Mouse (Mus musculus): ENCODE results near the gene Arhgap28. TPM values are rescaled to one million over a fixed set of nuclear protein-coding genes. Genes with fewer than 3 reads are reported as not detected.

Gene Arhgap28
- polyA plus RNA-seq, 1 experiment from 2014 or later: 11.5 TPM

DNA sequence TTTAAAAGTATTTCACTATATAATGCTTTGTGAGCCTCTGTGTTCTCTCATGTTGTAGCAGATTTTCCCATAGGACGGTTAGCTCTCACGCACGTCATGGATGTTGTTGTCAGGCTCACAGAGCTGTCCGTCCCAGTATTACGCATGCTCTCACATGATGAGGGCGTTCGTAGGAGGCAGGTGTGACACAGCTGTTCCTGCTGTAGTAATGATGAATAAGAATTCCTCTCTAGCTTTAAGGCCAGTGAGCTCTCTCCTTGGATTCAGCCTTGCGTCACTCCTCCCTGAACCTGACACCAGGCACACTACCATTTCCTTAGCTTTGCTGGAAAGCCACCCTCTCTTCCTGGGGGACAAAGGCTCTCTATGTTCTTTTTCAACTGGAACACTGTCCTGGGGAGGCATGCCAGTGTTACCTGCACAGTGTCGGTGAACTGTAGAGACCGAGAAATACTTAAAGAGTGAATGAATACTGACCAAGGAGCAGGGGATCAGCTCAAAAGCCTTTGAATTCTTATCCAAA lies 96.3 kb downstream of the Arhgap28 start:
- no peak overlapping the region for H3K27ac ChIP-seq
- no peak for ATAC-seq (replicated peaks; ENCODE audit: low FRiP score, low read depth)
- no peaks in the 10 kb centered on the region for H3K4me1 ChIP-seq (replicated peaks; ENCODE audit: insufficient read depth, low read length)
- H3K36me3 ChIP-seq (ENCODE audit: insufficient read depth, low read length): no peaks in the 10 kb centered on the region
- no peak overlapping the region for H3K4me2 ChIP-seq (ENCODE audit: low read length)
- no peak overlapping the region for H3K4me3 ChIP-seq (replicated peaks; ENCODE audit: low read depth, low read length)
- H3K9ac ChIP-seq (ENCODE audit: low read depth, low read length): no peak overlapping the region
- no peak for TF ChIP-seq CTCF (IDR thresholded peaks at IDR 0.05; ENCODE audit: low read depth)
- DNase-seq (ENCODE audit: low spot score): no peak
- H3K27me3 ChIP-seq (ENCODE audit: insufficient read depth, low read length): no peaks in the 10 kb centered on the region
- WGBS: 79% methylated on average over 10 of the region's 10 CpGs
- H3K9me3 ChIP-seq (replicated peaks; ENCODE audit: low read length): no peaks in the 10 kb centered on the region

DNA sequence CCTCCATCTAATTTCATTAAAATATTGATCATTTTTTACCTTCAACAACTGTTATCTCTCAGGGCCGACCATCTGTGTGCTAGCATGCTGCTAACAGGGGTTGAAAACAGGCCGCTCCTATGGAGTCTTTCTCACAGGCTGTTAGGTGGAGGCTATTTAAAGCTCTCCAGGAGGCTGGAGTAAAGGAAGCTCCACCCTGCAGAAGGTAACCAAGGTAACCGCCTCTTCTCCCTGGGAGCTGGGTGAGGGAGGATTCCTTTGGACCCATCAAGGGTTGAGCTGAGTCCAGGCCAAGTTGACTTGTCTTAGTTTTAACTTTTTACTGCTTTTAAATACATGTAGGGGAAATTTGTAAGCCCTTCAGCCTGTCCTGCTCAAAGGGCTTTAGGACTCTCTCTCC lies 97.7 kb downstream of the Arhgap28 start:
- H3K27me3 ChIP-seq (ENCODE audit: insufficient read depth, low read length): no peaks in the 10 kb centered on the region
- no peak overlapping the region for H3K4me2 ChIP-seq (ENCODE audit: low read length)
- ATAC-seq (replicated peaks; ENCODE audit: low FRiP score, low read depth) (no peak), DNase-seq (ENCODE audit: low spot score) (no peak)
- 74% methylated on average over 3 of the region's 3 CpGs for WGBS
- TF ChIP-seq CTCF (IDR thresholded peaks at IDR 0.05; ENCODE audit: low read depth): no peak
- H3K4me1 ChIP-seq (replicated peaks; ENCODE audit: insufficient read depth, low read length): no peaks in the 10 kb centered on the region
- no peak overlapping the region for H3K27ac ChIP-seq
- H3K9me3 ChIP-seq (replicated peaks; ENCODE audit: low read length): no peaks in the 10 kb centered on the region
- no peak overlapping the region for H3K4me3 ChIP-seq (replicated peaks; ENCODE audit: low read depth, low read length)
- H3K9ac ChIP-seq (ENCODE audit: low read depth, low read length): no peak overlapping the region
- H3K36me3 ChIP-seq (ENCODE audit: insufficient read depth, low read length): no peaks in the 10 kb centered on the region

GRCm38 (mm10) chr17:67904315-67904944 lies 99.5 kb downstream of the Arhgap28 start:
- TF ChIP-seq CTCF (IDR thresholded peaks at IDR 0.05; ENCODE audit: low read depth): no peak
- no peaks in the 10 kb centered on the region for H3K4me1 ChIP-seq (replicated peaks; ENCODE audit: insufficient read depth, low read length)
- no peak overlapping the region for H3K27ac ChIP-seq
- 79% methylated on average over 14 of the region's 14 CpGs for WGBS
- H3K9me3 ChIP-seq (replicated peaks; ENCODE audit: low read length): no peaks in the 10 kb centered on the region
- H3K27me3 ChIP-seq (ENCODE audit: insufficient read depth, low read length): no peaks in the 10 kb centered on the region
- H3K4me3 ChIP-seq (replicated peaks; ENCODE audit: low read depth, low read length): no peak overlapping the region
- no peak for DNase-seq (ENCODE audit: low spot score)
- no peak for ATAC-seq (replicated peaks; ENCODE audit: low FRiP score, low read depth)
- H3K9ac ChIP-seq (ENCODE audit: low read depth, low read length): no peak overlapping the region
- no peak overlapping the region for H3K4me2 ChIP-seq (ENCODE audit: low read length)
- no peaks in the 10 kb centered on the region for H3K36me3 ChIP-seq (ENCODE audit: insufficient read depth, low read length)

DNA sequence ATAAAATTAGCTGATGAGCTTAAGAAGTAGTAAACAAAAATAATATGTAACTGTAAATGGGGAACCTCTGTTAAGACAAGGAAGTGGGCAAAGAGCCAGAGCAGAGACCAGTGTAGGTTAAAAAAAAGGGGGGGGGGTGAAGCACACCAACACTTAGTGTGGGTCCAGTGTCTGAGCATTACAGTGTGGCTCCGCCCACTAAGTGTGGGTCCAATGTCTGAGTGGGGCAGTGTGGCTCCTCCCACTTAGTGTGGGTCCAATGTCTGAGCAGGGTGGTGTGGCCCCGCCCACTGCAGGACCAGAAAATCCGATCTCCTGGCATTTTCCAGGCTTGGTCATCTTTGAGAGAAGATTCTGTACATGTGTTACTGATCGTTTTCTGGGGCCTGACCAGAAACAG lies 101.1 kb downstream of the Arhgap28 start:
- Histone ChIP-seq H3K4me3 (replicated peaks; ENCODE audit: low read depth, low read length) (no peak overlapping the region), H3K4me2 (ENCODE audit: low read length) (no peak overlapping the region), H3K36me3 (ENCODE audit: insufficient read depth, low read length) (no peaks in the 10 kb centered on the region), H3K27ac (no peak overlapping the region), H3K27me3 (ENCODE audit: insufficient read depth, low read length) (no peaks in the 10 kb centered on the region), H3K9me3 (replicated peaks; ENCODE audit: low read length) (no peaks in the 10 kb centered on the region), H3K4me1 (replicated peaks; ENCODE audit: insufficient read depth, low read length) (no peaks in the 10 kb centered on the region), H3K9ac (ENCODE audit: low read depth, low read length) (no peak overlapping the region)
- peak; percentile 15 for DNase-seq (ENCODE audit: low spot score)
- no peak for TF ChIP-seq CTCF (IDR thresholded peaks at IDR 0.05; ENCODE audit: low read depth)
- ATAC-seq (replicated peaks; ENCODE audit: low FRiP score, low read depth): peak; percentile 72
- 84% methylated on average over 4 of the region's 4 CpGs for WGBS

DNA sequence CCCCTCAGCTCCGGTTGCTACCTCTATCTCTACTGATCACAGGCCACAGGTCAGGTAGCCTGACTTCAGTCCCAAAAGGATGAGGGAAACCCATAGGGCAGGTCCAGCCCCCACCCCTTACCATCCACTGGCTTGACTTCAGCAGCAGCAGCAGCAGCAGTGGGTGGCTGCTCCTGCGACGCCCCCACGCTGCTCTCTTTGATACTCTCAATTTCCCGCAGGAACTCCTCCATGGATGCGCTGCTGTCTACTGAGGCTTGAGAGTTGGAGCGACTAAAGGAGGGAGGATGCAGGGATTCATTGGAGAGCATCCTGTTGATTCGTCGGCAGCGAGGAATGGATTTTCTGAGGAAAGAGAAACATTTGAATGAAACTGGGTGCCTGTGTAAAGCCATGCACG lies 102.8 kb downstream of the Arhgap28 start:
- no peak for ATAC-seq (replicated peaks; ENCODE audit: low FRiP score, low read depth)
- H3K36me3 ChIP-seq (ENCODE audit: insufficient read depth, low read length): no peaks in the 10 kb centered on the region
- WGBS: 46% methylated on average over 11 of the region's 11 CpGs
- no peak for TF ChIP-seq CTCF (IDR thresholded peaks at IDR 0.05; ENCODE audit: low read depth)
- no peak overlapping the region for H3K27ac ChIP-seq
- no peaks in the 10 kb centered on the region for H3K27me3 ChIP-seq (ENCODE audit: insufficient read depth, low read length)
- no peak overlapping the region for H3K4me3 ChIP-seq (replicated peaks; ENCODE audit: low read depth, low read length)
- H3K9me3 ChIP-seq (replicated peaks; ENCODE audit: low read length): no peaks in the 10 kb centered on the region
- DNase-seq (ENCODE audit: low spot score): peak; percentile 18
- H3K9ac ChIP-seq (ENCODE audit: low read depth, low read length): no peak overlapping the region
- no peaks in the 10 kb centered on the region for H3K4me1 ChIP-seq (replicated peaks; ENCODE audit: insufficient read depth, low read length)
- H3K4me2 ChIP-seq (ENCODE audit: low read length): no peak overlapping the region

- Histone ChIP-seq H3K27me3 (ENCODE audit: insufficient read depth, low read length) (no peaks in the 10 kb centered on the region), H3K27ac (no peak overlapping the region), H3K4me3 (replicated peaks; ENCODE audit: low read depth, low read length) (no peak overlapping the region), H3K9ac (ENCODE audit: low read depth, low read length) (no peak overlapping the region), H3K4me2 (ENCODE audit: low read length) (no peak overlapping the region), H3K4me1 (replicated peaks; ENCODE audit: insufficient read depth, low read length) (no peaks in the 10 kb centered on the region), H3K36me3 (ENCODE audit: insufficient read depth, low read length) (0 out of 2 replicates have a peak, but pooled peaks cover 3% of the 10 kb centered on the region), H3K9me3 (replicated peaks; ENCODE audit: low read length) (no peaks in the 10 kb centered on the region)
- ATAC-seq (replicated peaks; ENCODE audit: low FRiP score, low read depth): no peak
- 98% methylated on average over 5 of the region's 5 CpGs for WGBS
- no peak for TF ChIP-seq CTCF (IDR thresholded peaks at IDR 0.05; ENCODE audit: low read depth)
- no peak for DNase-seq (ENCODE audit: low spot score)
Observed at GRCm38 (mm10) chr17:67899376-67899775, 104.5 kb downstream of the Arhgap28 start.

DNA sequence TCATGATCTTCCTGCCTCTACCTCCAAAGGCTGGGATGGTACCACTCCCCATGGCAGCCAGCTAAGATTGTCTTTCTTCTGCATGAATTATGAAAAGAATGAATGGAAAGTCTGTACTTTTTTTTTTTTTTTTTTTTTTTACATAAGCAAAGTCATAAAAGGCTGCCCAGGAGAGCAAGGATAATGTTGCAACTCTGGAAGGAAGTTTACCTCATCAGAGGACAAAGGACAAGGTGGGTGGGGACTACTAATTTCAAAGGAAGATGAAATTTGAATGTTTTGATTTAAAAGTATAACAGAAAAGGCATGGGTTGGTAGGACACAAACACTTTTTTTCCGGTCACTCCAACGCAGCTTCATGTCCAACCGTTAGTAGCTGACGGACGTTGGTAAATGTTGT lies 107.5 kb downstream of the Arhgap28 start:
- Histone ChIP-seq H3K27ac (no peak overlapping the region), H3K9me3 (replicated peaks; ENCODE audit: low read length) (no peaks in the 10 kb centered on the region), H3K9ac (ENCODE audit: low read depth, low read length) (no peak overlapping the region), H3K4me1 (replicated peaks; ENCODE audit: insufficient read depth, low read length) (no peaks in the 10 kb centered on the region), H3K4me3 (replicated peaks; ENCODE audit: low read depth, low read length) (no peak overlapping the region), H3K4me2 (ENCODE audit: low read length) (no peak overlapping the region), H3K27me3 (ENCODE audit: insufficient read depth, low read length) (no peaks in the 10 kb centered on the region), H3K36me3 (ENCODE audit: insufficient read depth, low read length) (0 out of 2 replicates have a peak, but pooled peaks cover 6% of the 10 kb centered on the region)
- ATAC-seq (replicated peaks; ENCODE audit: low FRiP score, low read depth) (no peak), DNase-seq (ENCODE audit: low spot score) (no peak)
- WGBS: 98% methylated on average over 5 of the region's 5 CpGs
- no peak for TF ChIP-seq CTCF (IDR thresholded peaks at IDR 0.05; ENCODE audit: low read depth)

Data from kidney, postnatal 0 days (tissue).